Mouse (Mus musculus) adipose tissue, adult 10 weeks (tissue): ENCODE data around the gene Uty. TPM values are rescaled to one million over a fixed set of nuclear protein-coding genes. Genes with fewer than 3 reads are reported as not detected.

ENCODE experiments used
- polyA plus RNA-seq: library from polyadenylated mRNA; stranded (reverse); fragments of 350-450 nt; fragmentation: Illumina TruSeq; extraction: RNeasy Lipid Tissue Mini Kit (QIAGEN cat#74804); gene quantifications from one replicate; pipeline ENCODE4 v1.2.3, GENCODE M21; 2014; ENCODE audit warnings: low read depth, low replicate concordance

Gene Uty
- polyA plus RNA-seq = 12.5 TPM

DNA sequence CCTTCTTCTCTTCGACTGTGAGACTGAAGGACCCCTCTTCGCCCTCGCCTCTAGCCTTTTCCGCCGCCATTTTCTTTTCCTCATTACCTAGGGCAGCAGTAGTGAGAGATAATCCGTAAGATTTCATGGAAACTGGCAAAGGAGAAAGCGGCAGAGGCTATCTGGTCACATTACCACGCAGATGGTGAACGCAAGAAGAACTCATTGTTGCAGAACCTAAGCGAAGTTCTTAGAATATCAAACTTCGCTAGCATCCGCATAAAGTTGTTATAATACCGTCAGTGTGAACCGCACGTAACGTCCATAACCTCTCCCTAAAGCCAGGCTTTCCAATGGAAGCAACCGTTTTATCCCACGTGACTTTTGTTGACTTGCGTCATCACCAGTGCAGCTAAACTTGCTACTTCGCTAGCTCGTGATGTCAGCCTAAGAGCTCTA, at the start of gene Uty:
Gene Uty (minus strand): TSS at position 334 of the 438 bp plus-strand sequence.

DNA sequence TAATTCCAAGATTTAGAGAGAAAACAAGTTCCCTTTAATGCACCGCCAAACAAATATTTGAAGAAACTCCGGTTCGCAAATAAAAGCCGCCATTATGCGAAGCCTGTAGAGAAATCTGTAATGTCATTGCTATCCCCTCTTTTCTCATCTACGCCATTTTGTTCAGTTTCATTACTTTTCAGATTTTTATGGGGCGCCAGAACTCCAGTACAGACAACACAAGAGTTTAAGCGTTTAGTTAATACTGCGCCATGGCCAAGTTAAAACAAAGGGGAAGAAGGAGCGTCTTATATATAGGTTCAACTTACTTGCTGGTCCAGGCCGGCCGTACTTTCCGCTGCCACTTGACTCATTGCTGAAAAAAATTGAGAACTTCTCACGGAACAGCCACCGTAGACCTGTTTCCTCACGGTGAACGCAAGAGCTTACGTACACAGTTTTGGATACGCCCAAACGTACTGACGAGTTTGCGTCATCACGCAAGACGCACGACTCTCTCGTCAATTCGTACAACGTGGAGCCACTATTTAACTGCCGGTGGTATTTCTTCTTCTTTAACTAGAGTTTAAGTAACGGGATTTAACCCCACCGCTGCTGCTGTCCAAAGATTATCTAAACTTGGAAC, 40.7 kb upstream of the Uty start, which contains the start of gene Ddx3y:
Gene Ddx3y (minus strand): TSS at position 459 of the 625 bp plus-strand sequence.

Other genes starting within 250 kb of the Uty start
- 79.5 TPM for gene Eif2s3y, start 235.2 kb downstream of the Uty start, polyA plus RNA-seq
- 36.8 TPM for gene Ddx3y, start 40.9 kb upstream of the Uty start, polyA plus RNA-seq
- not detected for gene Usp9y, start 214.0 kb upstream of the Uty start, polyA plus RNA-seq